Mouse (Mus musculus) brain, embryonic 14.5 days (tissue): ENCODE measurements around the gene Mff. TPM values are rescaled to one million over a fixed set of nuclear protein-coding genes. Genes with fewer than 3 reads are reported as not detected.
A peak's percentile ranks its signal among the peaks of the same experiment; 100 is the strongest.

ENCODE experiments used
- DNase-seq: peaks from one replicate; pipeline ENCODE4 v3.0.0-alpha.2; 2011; ENCODE audit warnings: low read depth
- CTCF ChIP-seq: fragments of 200-500 bp; IDR thresholded peaks from 2 replicates; pipeline ENCODE4 v1.5.1; 2012; ENCODE audit warnings: inconsistent platforms, mild to moderate bottlenecking, moderate library complexity, borderline replicate concordance; ENCODE audit not compliant: insufficient read depth, insufficient read length; ENCODE audit errors: extremely low read depth
- POLR2A ChIP-seq: fragments of 200-500 bp; IDR thresholded peaks from 2 replicates; pipeline ENCODE4 v1.6.1; 2012; ENCODE audit warnings: mild to moderate bottlenecking, inconsistent platforms, borderline replicate concordance; ENCODE audit not compliant: poor library complexity, insufficient read depth, insufficient read length, severe bottlenecking; ENCODE audit errors: extremely low read depth
- polyA plus RNA-seq: library from polyadenylated mRNA; depleted of rRNA; stranded (reverse); fragments of >200 nt; gene quantifications from 2 replicates; pipeline ENCODE4 v1.2.3, GENCODE M21; 2012

The Mff gene
- polyA plus RNA-seq, 1 experiment, result 299 TPM

DNA sequence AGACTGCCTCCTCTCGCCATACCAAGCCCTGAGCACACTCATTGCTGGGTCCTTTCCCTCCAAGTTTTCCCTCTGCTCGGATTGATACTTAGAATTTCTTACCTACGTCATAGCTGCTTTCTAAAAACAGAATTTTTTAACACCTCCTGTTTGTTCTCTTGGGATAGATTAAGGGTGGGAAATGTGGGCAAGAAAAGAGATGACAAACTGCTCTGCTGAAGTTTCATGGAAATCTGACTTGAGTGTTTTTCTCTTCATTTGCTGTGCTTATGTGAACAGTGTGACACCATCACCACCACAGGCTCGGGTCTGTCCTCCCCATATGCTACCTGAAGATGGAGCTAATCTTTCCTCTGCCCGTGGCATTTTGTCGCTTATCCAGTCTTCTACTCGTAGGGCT, 16.8 kb downstream of the Mff start:
- no peak for DNase-seq
- TF ChIP-seq CTCF (no peak), POLR2A (no peak)

DNA sequence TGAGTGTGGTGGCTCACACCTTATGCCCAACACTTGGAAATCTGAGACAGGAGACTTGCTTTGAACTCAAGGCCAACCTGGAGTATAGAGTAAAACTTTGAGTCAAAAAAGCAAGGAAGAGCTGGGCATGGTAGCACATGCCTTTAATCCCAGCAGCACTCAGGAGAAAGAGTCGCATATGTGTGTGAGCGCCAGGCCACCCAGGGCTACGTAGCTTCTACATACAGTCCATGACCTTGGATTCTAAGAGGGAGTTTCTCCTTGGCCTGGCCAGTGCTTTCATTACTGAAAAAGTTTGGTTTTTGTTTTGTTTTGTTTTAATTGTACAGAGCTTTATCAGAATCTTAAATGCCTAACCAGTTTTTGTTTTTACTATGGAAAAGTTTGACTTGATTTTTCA, 19.3 kb downstream of the Mff start:
- no peak for TF ChIP-seq CTCF
- TF ChIP-seq POLR2A, result no peak
- no peak for DNase-seq

DNA sequence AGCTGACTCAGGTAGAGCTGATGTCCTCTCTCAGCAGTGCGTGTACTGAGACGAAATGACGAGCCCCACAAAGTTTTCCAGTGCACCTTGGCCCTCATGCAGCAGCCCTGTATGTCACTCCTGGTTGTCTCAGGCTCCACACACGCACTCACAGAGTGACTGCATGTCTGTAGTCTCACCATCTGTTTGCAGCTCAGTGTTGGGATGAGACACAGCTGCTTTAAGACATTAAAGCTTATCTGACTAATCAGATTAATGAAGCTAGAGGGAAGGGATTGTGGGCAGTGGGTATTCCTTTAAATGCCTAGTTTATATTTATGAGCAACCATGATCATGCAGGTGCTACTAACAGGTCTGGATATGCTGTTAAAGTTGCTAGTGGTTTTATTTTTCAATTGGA, 21.7 kb downstream of the Mff start:
- TF ChIP-seq CTCF (no peak), POLR2A (no peak)
- peak; percentile 35 for DNase-seq

DNA sequence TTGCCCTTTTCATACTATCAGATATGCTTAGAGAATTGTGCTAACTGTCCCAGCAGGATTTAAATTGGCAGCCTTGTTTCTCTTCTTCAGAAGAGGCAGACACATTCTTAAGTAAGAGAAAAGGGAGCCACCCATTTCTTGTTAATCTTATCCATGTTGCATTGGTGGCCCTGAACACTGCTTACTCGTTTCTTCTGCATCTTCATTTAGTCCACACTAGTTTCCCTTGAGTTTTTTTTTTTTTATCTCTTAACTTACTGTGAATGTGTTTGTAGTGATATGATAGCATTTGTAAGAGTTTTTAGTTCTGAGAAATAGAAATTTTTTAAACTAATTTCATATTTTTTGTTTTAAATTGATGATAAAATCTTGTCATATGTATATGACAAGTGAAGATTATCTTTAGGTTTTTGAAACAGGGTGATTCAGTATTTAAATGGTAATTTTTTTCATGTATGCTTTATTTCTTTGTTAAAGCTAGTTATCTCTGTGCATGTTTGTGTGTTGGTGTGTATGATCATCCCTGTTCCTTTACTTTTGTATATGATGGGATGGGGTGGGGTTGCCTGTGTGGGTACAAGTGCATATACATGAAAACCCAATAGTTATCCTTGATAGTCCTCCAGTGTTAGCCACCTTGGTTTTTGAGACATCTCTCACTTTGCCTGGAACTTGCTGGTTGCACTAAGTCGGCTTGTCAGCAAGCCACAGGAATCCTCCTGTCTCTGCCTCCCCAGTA, 23.2 kb downstream of the Mff start:
- no peak for DNase-seq
- TF ChIP-seq POLR2A, result no peak
- no peak for TF ChIP-seq CTCF

DNA sequence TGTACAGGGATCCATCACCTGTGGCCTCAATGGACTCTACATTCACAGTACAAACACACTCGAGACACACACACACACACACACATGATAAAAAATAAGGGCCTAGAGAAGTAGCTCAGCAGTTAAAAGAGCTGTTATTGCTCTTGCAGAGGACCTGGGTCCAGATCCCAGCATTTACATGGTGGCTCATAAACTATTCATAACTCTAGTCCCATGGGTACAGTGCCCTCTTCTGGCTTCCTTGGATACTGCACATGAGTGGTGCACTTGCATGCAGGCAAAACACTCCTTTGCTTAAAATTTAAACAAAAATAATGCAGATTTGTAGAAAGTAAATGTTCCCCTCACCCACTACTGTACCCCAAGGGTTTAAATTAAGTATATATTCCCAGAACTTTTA, 34.8 kb downstream of the Mff start:
- peak; percentile 39; the same call in 1 of the 2 replicates for TF ChIP-seq CTCF
- no peak for TF ChIP-seq POLR2A
- peak; percentile 2 for DNase-seq

DNA sequence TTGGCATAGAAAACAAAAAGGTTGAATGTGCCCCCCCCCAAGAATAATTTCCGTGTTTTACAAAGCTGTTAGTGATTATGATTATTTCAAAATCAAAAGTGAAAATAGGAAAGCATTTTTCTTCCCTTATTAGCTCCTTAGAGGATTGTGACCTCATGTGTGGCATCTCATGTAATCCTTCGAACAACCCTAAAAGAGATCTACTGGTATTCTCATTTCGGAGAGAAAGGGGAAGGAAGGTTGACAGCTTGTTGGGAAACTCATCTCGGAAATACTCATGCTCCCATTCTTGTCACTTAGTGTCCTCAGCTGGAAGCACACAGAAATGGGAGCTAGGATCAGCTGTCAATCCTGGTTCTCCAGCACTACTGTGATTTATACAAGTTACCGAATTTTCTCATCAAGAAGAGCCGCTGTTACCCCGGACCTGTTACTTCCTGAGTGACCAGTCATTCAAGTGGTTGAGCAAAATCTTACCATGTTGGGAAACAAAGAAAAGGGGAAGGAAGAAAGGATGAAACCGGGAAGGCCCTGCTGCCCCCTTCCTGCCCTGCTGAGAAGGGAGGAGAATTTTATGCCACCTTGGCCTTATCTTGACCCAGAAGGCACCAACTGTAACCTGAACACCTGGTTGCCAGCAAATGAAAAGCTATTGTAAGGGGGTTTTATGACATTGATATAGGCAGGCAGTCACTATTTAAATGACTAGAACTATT, 36.9 kb downstream of the Mff start:
- no peak for DNase-seq
- no peak for TF ChIP-seq CTCF
- TF ChIP-seq POLR2A, result no peak

DNA sequence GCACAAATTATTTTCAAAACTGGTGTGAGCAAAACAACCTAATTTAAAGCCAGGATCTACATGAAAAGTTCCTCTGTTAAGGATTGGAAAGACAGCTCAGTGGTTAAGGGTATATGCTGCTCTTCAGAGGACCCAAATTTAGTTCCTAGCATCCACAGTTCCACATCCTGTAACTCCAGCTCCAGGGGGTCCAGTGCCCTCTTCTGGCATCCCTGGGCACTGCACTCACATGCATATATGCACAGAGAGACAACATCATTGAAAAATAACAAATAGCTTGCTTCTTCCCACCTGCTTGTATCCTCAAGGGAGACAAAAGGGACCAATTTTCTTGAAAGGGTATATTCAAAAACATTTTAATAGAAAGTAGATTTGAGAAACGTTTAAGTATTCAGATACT, 37.6 kb downstream of the Mff start:
- no peak for DNase-seq
- peak; percentile 24; the same call in 1 of the 2 replicates for TF ChIP-seq CTCF
- TF ChIP-seq POLR2A, result no peak

DNA sequence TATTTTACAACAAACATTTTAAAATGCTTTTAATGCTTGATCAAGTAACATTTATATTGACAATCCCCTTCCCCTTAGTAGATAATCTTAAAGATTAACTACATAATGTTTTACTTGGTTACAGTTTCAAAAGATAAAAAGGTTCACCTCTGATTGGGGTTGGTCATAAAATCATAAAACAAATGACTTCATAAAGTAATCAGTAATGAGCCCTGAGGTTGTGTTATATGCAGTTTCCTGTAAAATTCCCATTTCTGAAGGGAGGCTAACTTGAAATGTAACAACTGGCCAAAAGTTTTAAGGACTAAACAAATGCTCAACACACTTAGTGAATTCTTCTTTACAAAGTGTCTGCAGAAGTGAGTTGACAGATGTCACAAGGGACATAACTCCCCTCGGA, 41.5 kb downstream of the Mff start:
- TF ChIP-seq POLR2A (no peak), CTCF (no peak)
- DNase-seq, result no peak

DNA sequence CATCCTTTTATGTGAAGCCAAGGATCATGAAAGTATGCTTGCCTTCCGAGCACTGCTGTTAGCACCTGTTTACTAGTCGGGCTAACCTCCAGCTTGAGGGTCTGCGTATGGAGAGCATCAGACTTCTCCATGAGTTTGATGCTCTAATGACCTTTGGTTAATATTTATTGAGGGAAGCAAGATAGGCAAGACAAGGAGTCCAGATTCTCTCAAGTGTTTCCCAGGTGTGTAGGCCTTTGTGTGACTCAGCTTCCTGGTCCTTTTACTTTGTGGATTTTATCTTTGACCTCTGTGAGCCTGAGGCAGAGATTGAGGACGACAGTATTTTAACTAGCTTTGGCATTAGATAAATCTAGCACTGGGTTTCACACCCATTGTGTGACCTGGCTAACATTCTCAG, 42.0 kb downstream of the Mff start:
- no peak for DNase-seq
- TF ChIP-seq POLR2A, result no peak

DNA sequence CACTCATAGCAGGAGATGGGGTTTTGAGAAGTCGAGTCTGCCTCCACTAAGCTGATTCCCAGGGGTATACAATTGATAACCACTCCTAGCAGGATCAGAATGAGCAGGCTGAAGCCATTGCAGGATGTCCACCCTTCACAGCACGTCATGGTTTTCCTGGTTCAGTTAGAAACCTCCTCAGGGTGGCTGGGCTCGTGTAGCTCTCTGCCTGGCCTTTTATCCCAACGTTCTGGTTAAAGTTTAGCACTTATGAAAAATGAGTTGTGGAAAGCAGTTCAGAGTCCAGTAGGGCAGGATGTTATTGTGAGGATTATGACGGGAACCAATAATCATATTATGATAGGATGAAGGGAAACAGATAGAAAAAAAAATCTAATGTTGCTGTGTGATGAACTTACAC, 43.6 kb downstream of the Mff start, which contains the start of gene Tm4sf20:
Gene Tm4sf20 (minus strand): TSS at position 193 of the 400 bp plus-strand sequence.
- DNase-seq, result no peak
- TF ChIP-seq CTCF, result no peak
- TF ChIP-seq POLR2A, result no peak

DNA sequence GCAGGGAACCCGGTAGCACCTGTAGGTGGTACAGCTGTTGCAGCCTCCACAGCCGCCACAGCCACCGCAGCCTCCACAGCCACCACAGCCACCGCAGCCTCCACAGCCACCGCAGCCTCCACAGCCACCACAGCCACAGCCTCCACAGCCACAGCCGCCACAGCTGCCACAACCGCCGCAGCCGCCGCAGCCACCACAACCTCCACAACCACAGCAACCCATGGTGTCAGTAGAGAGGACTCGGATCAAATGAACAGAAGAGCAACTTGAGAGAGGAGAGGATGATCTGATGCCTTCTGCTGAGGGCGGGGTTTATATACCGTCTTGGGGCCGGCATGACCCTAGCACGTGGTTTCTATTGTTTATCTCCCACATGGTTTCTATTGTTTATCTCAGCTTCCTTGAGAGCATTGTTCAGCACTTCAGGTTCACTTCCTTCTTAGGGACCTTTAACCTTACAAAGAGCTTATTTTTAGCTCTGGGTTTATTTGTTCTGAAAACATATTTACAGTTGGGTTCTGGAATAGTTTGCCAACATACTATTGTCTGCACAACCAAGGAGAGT, 46.4 kb downstream of the Mff start, which contains the start of gene Gm47791:
Gene Gm47791 (minus strand): TSS at position 222 of the 565 bp plus-strand sequence.
- no peak for TF ChIP-seq POLR2A
- TF ChIP-seq CTCF, result no peak

More for the DNA sequence above, 46.4 kb downstream of the Mff start, which contains the start of gene Gm47791:
- no peak for DNase-seq
